Mouse (Mus musculus): ENCODE results near the gene Clvs2.

Clvs2 gene

DNA sequence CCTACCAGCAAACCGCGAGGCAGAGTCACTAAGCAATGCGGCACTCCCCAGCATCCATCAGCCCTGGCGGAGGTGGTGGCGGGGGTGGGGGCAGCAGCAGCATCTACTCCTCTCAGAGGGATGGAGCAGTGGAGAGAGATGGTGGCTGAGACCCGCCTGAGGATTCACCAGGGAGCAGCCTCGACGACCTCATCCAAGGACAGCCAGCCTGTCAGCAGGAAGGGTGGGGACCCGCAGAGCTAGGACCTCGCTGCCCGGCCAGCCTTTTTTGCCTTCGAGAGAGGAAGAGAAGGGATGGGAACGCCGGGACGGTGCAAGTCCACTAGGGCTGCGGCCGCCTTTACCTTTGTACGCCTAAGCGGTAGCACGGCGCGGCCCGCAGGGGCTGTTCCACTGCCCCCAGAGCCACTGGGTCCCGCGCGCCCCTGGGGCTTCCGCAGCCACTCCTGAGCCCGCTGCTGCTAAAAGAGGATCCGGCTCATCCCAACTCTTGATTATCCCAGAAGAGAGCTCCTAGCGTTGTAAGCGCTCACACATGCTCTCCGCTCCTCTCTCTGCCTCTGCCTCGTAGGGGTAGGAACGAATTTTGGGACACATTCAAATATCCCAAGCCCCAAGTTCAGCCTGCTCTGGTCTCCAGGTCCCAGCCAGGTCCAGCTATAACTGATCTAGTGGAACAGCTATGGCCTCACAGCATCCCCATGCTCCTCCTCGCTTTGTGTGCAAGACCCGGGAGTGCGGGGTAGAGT, at the start of gene Clvs2:
TSS of gene Clvs2 (minus strand) at position 639 of the 749 bp plus-strand sequence.
- peak; percentile 86 for ATAC-seq (ENCODE audit: low TSS enrichment)

DNA sequence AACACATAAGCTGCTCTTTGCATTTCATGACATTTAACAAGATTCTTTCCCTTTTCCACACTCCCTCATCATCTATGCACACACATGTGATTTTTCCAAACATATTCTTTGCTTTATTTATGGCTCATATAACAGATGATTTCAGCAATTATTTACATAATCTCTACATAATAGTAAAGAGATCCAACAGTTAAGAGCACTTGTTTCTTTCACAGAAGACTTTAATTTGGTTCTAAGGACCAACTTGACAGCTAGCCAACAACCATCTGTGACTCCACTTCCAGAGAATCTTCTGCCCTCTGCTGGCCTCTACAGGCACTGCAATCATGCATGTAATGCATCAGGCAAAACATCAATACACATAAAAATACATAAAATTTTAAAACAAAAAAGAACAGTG, 28.6 kb upstream of the Clvs2 start:
- peak; percentile 65; the same call in 1 of the 2 replicates for ATAC-seq (ENCODE audit: low TSS enrichment)

DNA sequence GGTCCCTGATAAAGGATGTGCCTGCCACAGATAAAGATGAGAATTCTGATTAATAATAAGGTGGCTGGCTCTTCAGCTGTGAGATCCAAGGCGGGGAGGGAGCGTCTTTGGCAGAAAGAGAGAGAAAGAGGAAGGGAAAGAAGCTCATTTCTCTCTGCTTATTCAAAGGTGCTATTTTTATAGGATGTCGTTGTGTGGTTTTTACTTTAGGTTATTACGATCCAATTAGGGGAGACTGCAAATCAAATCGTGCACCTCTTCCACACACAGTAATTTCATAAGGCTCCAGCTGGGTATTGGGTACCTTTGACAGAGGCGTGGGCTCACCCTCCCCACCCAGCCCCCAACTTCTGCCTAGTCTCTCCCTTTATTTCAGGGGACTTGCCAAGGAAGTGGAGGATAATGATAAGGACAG, 985 bp downstream of the Clvs2 start:
- peak; percentile 53 for ATAC-seq (ENCODE audit: low TSS enrichment)

DNA sequence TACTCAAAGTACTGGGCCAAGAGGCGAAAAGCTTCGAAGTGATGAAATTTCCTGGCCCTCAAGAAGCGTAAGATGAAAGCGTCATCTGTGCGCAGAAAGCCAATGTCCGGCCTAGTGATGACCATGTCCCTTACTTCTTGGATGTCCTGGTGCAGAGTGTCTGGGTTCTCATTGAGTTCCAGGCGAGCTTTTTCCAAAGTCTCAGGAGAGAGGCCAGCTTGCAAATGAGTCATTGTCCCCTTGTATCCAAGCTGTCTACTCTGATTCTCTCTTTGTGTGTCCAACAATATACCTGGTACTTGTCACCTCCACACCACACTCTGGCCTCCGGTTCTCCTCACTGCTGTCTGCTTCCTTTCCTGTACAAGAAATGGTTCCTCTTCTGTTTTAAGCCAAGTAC, 1.9 kb downstream of the Clvs2 start:
- no peak for ATAC-seq (ENCODE audit: low TSS enrichment)

DNA sequence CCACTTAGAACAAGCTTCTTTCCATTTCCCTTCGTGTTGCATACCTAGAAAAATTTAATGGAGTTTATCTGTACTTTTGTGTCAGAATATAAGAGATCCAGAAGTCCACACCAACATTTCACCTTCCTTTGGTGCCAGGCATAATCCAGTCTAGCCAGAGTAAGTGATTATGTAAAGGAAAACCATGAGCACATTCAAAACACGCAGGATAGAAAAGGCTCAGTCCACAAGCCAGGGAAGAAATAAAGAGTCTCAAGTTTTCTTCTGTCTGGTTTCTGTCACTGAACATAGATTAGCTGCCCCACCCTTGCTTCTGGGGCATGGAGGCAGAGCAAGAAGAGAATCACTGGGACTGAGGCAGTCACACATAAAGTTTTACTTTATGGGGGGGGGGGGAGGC, 8.4 kb downstream of the Clvs2 start:
- peak; percentile 72 for ATAC-seq (ENCODE audit: low TSS enrichment)

DNA sequence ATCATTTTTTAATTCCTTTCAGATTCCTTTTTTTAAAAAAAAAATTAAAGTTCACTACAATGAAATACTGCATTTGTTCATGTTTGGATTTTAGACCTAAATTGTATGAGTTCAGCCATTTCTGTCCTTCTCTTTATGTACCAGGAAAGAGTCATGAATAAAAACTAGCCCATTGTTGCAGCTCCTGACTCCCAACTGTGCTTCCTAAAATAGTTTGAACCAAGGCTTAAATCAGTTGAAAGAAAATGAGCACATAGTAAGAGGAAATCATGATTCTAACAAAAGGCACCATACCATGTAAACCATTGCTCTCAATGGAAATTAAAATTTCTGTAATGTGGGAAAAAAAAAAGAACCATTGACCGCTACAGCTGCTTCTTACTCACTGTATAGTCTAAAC, 11.4 kb downstream of the Clvs2 start:
- ATAC-seq (ENCODE audit: low TSS enrichment), result peak; percentile 95

DNA sequence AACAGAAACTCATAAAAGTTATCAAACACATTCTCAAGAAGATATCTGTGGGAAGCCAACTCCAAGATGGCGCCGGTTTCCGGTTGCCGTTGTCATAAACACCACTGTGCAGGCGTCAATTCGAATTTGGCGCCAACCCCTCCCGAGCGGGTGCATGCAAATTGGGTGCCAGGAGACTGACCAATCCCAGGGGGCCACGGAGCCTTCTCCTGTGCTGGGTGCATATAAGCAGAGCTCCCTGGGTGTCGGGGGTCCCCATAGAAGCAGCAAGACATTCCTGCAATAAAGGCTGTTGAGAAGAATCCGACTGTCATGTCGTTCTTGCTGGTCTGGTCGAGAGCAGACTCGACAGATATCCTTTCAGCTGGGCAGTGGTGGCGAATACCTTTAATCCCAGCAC, 31.8 kb downstream of the Clvs2 start:
- no peak for ATAC-seq (ENCODE audit: low TSS enrichment)

DNA sequence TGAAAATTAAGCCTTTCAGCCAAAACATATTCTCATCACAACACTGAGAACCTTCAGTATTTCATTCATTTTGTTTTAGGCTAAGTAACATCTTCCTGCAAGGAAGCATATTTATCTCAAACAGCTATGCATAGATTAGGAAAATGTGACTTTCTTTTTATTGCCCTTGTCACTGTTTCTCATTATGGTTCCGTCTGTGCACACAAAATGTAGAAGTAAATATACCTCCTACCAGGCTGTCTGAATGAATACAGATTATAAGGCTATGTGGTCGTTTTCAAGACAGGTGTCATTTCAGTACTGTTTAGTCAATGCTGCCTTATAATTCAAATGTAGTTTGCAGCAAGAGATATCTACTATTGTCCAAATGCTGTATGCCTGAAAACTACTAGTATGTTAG, 35.8 kb downstream of the Clvs2 start:
- peak; percentile 50 for ATAC-seq (ENCODE audit: low TSS enrichment)

DNA sequence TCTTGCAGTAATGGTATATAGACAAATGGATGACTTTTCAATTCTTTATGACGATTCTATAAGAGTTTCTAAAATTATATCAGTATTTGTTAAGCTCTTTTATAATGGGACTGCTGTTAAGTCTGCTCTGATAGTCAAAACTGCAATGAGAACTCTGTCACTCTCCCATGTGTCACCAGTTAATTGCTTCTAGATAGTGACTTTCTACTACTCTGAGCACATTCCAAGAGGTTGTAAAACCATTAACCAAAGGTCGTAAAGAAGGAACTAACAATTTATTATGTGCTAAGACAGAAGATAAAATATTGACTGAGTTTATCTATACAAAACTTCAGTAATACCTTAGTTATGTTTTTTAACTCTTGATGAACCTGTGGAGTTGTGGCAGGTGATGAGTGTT, 37.5 kb downstream of the Clvs2 start:
- no peak for ATAC-seq (ENCODE audit: low TSS enrichment)

DNA sequence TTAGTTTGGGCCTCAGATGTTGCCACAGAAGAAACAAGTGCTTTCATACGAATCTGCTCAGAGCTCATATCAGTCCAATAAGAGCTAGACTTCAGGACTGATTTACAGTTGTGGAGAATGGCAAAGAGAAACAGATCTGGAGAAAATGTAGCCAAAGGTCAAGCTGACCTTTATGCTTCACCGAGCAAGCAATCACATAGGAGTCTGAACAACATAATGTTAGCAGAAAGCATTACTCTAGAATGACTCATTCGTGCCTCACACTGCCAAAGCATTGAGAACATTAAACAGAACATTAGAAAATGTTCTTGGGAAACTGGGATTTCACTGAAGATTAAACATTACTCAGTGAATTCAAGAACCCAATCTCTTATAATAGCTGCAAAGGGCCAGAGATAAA, 66.5 kb downstream of the Clvs2 start:
- peak; percentile 97 for ATAC-seq (ENCODE audit: low TSS enrichment)

DNA sequence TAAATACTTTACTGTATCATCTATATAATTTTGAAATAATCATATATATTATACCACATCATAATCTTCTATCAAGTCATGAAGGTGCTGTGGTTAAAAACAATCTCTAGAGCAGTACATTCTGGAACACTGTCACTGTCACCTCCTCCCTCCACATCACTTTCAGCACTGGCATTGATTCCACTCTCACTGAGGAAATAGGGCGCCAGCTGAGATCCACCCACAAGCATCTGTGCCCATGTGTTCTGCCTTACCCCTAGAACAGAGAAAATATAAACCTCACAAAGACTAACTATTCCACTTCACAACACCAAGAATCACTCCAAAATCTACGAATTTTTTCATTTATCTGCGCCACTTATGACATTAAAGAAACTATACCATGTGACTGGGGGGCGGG, 84.2 kb downstream of the Clvs2 start:
- peak; percentile 100 for ATAC-seq (ENCODE audit: low TSS enrichment)
